Mouse (Mus musculus) cerebellum, postnatal 4 days (tissue): ENCODE results near the gene Cdpf1.

ENCODE experiments used
- DNase-seq, 2 experiments: peaks; one replicate each; pipeline ENCODE4 v3.0.0; 2022; ENCODE audit warnings: low spot score in 2 of 2, mixed read lengths in 1 of 2

Cdpf1 gene

DNA sequence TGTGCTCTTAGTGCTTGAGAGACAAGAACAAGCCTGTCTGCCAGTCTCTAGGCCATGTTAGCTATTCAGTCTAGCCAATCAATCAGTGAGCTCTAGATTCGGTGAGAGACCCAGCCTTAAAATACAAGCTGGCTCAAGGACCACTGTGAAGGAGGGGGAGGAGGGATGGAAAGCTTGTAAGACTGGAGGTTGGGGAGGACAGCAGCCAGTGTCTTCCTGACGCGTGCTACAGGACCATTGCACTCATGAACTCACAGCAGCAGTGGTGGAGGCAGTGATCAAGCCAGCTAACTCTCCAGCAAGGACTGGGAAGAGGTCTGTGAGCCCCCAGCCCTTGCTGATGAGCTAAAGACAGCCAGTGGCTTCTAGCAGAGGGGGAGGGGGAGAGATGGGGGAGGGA lies 46.5 kb downstream of the Cdpf1 start:
- DNase-seq: no peak

- no peak for DNase-seq
Observed at GRCm38 (mm10) chr15:85762761-85763160, 48.7 kb downstream of the Cdpf1 start.

DNA sequence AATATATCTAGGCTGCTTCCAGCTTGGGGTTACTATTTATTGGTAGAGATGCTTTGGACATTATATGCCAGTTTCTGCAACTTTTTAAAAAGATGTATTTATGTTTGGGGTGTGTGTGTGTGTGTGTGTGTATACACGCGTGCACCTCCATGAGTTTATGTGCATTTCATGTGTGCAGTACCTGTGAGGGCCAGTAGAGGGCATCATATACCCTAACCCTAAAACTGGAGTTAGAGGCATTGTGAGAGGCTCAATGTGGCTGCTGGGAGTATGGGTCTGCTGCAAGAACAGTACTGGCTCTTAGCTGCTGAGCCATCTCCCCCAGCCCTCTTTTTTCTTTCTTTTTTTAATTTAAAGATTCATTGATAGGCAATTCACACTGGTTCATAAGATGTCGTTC lies 53.7 kb downstream of the Cdpf1 start:
- DNase-seq: no peak
